ENCODE assay signal across 8 mouse cellular contexts in genomic region chr6:40471720-40472010, GRCm38 (mm10). TPM values are rescaled to one million over a fixed set of nuclear protein-coding genes. Genes with fewer than 3 reads are reported as not detected.
DNase-seq lines count a peak whose midpoint lies in the region; ATAC-seq lines count a peak whose summit lies in the region.
"Had no signal": no experiment of that assay in that cellular context is flagged by ENCODE, and none has a peak within 500 bp of the region (broad histone marks: within the 10 kb centered on the region; RNA-seq: fewer than 3 reads in every experiment).

No protein-coding gene starts in this region.

- H3K36me3 ChIP-seq in lung, embryonic 15.5 days, result peaks cover 33% of the 10 kb centered on the region
- H3K36me3 ChIP-seq in embryonic facial prominence, embryonic 11.5 days (replicated peaks; ENCODE audit: control insufficient read depth, insufficient read depth, low read depth, low read length), result peaks cover 3% of the 10 kb centered on the region; the same call in 1 of the 2 replicates
- peaks cover 17% of the 10 kb centered on the region for H3K36me3 ChIP-seq in intestine, embryonic 15.5 days
- peaks cover 30% of the 10 kb centered on the region for H3K36me3 ChIP-seq in neural tube, embryonic 15.5 days

- ATAC-seq in lung, embryonic 15.5 days (ENCODE audit: borderline replicate concordance, extremely low read depth, low FRiP score, low TSS enrichment), result no peak
- ATAC-seq in embryonic facial prominence, embryonic 11.5 days (replicated peaks; ENCODE audit: insufficient number of reproducible peaks, low FRiP score, low TSS enrichment, low read depth), result no peak
- ATAC-seq in intestine, embryonic 15.5 days, result 0 out of 2 replicates have a peak, but pooled peaks have one; percentile 13
- ATAC-seq in neural tube, embryonic 15.5 days (ENCODE audit: low FRiP score), result peak; percentile 9; the same call in 1 of the 2 replicates

- DNase-seq in lung, postnatal 36 days, result no peak
- DNase-seq in embryonic facial prominence, embryonic 11.5 days (ENCODE audit: low spot score), result peak; percentile 59
- no peak for DNase-seq in layer of hippocampus, postnatal 25 days (ENCODE audit: extremely low spot score in 1 of 2, low spot score in 1 of 2)
- DNase-seq in ovary, postnatal 10 days (ENCODE audit: low spot score), result no peak

- H3K4me3 ChIP-seq in lung, embryonic 15.5 days, result peak overlapping the region; percentile 69
- H3K4me3 ChIP-seq in embryonic facial prominence, embryonic 11.5 days (ENCODE audit: low read depth, low read length), result peak overlapping the region; percentile 57
- peak overlapping the region; percentile 82 for H3K4me3 ChIP-seq in intestine, embryonic 15.5 days (replicated peaks)
- H3K4me3 ChIP-seq in neural tube, embryonic 15.5 days (replicated peaks), result peak overlapping the region; percentile 82

- peak overlapping the region; percentile 71 for H3K4me2 ChIP-seq in lung, embryonic 15.5 days
- peak overlapping the region; percentile 46 for H3K4me2 ChIP-seq in embryonic facial prominence, embryonic 11.5 days (ENCODE audit: low read depth, low read length)
- H3K4me2 ChIP-seq in intestine, embryonic 15.5 days (replicated peaks), result peak overlapping the region; percentile 73
- peak overlapping the region; percentile 81 for H3K4me2 ChIP-seq in neural tube, embryonic 15.5 days

- H3K27me3 ChIP-seq in lung, embryonic 15.5 days, result no peaks in the 10 kb centered on the region
- H3K27me3 ChIP-seq in embryonic facial prominence, embryonic 11.5 days (ENCODE audit: control insufficient read depth, insufficient read depth, low read length), result no peaks in the 10 kb centered on the region
- H3K27me3 ChIP-seq in intestine, embryonic 15.5 days (replicated peaks), result no peaks in the 10 kb centered on the region
- peaks cover 4% of the 10 kb centered on the region for H3K27me3 ChIP-seq in neural tube, embryonic 15.5 days (replicated peaks)

- peak overlapping the region; percentile 85 for H3K9ac ChIP-seq in lung, embryonic 15.5 days
- H3K9ac ChIP-seq in embryonic facial prominence, embryonic 11.5 days (replicated peaks; ENCODE audit: low read length), result peak overlapping the region; percentile 84
- H3K9ac ChIP-seq in intestine, embryonic 15.5 days, result peak overlapping the region; percentile 93
- H3K9ac ChIP-seq in neural tube, embryonic 15.5 days (replicated peaks), result peak overlapping the region; percentile 86

- peak overlapping the region; percentile 95 for H3K27ac ChIP-seq in lung, embryonic 15.5 days
- peak overlapping the region; percentile 89 for H3K27ac ChIP-seq in embryonic facial prominence, embryonic 11.5 days (replicated peaks; ENCODE audit: low read depth, low read length)
- H3K27ac ChIP-seq in intestine, embryonic 15.5 days, result peak overlapping the region; percentile 96
- peak overlapping the region; percentile 93 for H3K27ac ChIP-seq in neural tube, embryonic 15.5 days (replicated peaks)

- 1% methylated on average over 7 of the region's 7 CpGs for WGBS in lung, embryonic 15.5 days
- 0% methylated on average over 7 of the region's 7 CpGs for WGBS in embryonic facial prominence, embryonic 11.5 days
- 1% methylated on average over 7 of the region's 7 CpGs for WGBS in intestine, embryonic 15.5 days
- WGBS in neural tube, embryonic 15.5 days, result under 1% methylated on average over 7 of the region's 7 CpGs

- H3K9me3 ChIP-seq in lung, embryonic 15.5 days, result no peaks in the 10 kb centered on the region
- H3K9me3 ChIP-seq in embryonic facial prominence, embryonic 11.5 days (replicated peaks; ENCODE audit: control insufficient read depth, low read length), result no peaks in the 10 kb centered on the region
- H3K9me3 ChIP-seq in intestine, embryonic 15.5 days, result no peaks in the 10 kb centered on the region
- H3K9me3 ChIP-seq in neural tube, embryonic 15.5 days (replicated peaks), result no peaks in the 10 kb centered on the region

- H3K4me1 ChIP-seq in lung, embryonic 15.5 days, result peaks cover 4% of the 10 kb centered on the region
- H3K4me1 ChIP-seq in embryonic facial prominence, embryonic 11.5 days (ENCODE audit: control insufficient read depth, insufficient read depth, low read length), result no peaks in the 10 kb centered on the region; the same call in 1 of the 2 replicates
- H3K4me1 ChIP-seq in intestine, embryonic 15.5 days (replicated peaks), result peaks cover 3% of the 10 kb centered on the region
- peaks cover 16% of the 10 kb centered on the region for H3K4me1 ChIP-seq in neural tube, embryonic 15.5 days

RNA-seq across cellular contexts. Expression of gene Ssbp1, which starts 0.5 kb away (rescaled TPM):
- 133 and 134 TPM in 2 replicates for polyA plus RNA-seq in lung, embryonic 15.5 days (2015; fragmentation: Nextera tagmentation; extraction: Ambion mirVana)
- polyA plus RNA-seq in embryonic facial prominence, embryonic 11.5 days (2014; fragmentation: Nextera tagmentation; extraction: Ambion mirVana), result 174 and 202 TPM in 2 replicates
- 157 and 160 TPM in 2 replicates for polyA plus RNA-seq in intestine, embryonic 15.5 days (2015; fragmentation: Nextera tagmentation; extraction: Ambion mirVana)
- polyA plus RNA-seq in neural tube, embryonic 15.5 days (2015; fragmentation: Nextera tagmentation; extraction: Ambion mirVana), result 96.3 and 118 TPM in 2 replicates
- total RNA-seq in layer of hippocampus, postnatal 25 days (2021), result 10 to 100 TPM; 32.6 to 36.2 TPM

RNA-seq across cellular contexts. Expression of gene Tas2r137, which starts 19.4 kb away (rescaled TPM):
- polyA plus RNA-seq in lung, embryonic 15.5 days (2015; fragmentation: Nextera tagmentation; extraction: Ambion mirVana), result not detected in 2 replicates
- not detected in 2 replicates for polyA plus RNA-seq in embryonic facial prominence, embryonic 11.5 days (2014; fragmentation: Nextera tagmentation; extraction: Ambion mirVana)
- polyA plus RNA-seq in intestine, embryonic 15.5 days (2015; fragmentation: Nextera tagmentation; extraction: Ambion mirVana), result not detected in 2 replicates
- polyA plus RNA-seq in neural tube, embryonic 15.5 days (2015; fragmentation: Nextera tagmentation; extraction: Ambion mirVana), result not detected in 2 replicates
- not detected for total RNA-seq in layer of hippocampus, postnatal 25 days (2021)
- polyA plus RNA-seq: gonadal fat pad, adult 2 months had no signal

RNA-seq across cellular contexts. Expression of gene Tas2r108, which starts 21.7 kb away (rescaled TPM):
- polyA plus RNA-seq in lung, embryonic 15.5 days (2015; fragmentation: Nextera tagmentation; extraction: Ambion mirVana), result not detected in 2 replicates
- polyA plus RNA-seq in embryonic facial prominence, embryonic 11.5 days (2014; fragmentation: Nextera tagmentation; extraction: Ambion mirVana), result 0.21 TPM in 1 of 2 replicates, not detected in the other
- polyA plus RNA-seq in intestine, embryonic 15.5 days (2015; fragmentation: Nextera tagmentation; extraction: Ambion mirVana), result not detected in 2 replicates
- not detected in 2 replicates for polyA plus RNA-seq in neural tube, embryonic 15.5 days (2015; fragmentation: Nextera tagmentation; extraction: Ambion mirVana)
- total RNA-seq in layer of hippocampus, postnatal 25 days (2021), result not detected

RNA-seq across cellular contexts. Expression of gene Wee2, which starts 32.8 kb away (rescaled TPM):
- polyA plus RNA-seq in lung, embryonic 15.5 days (2015; fragmentation: Nextera tagmentation; extraction: Ambion mirVana), result not detected in 2 replicates
- polyA plus RNA-seq in embryonic facial prominence, embryonic 11.5 days (2014; fragmentation: Nextera tagmentation; extraction: Ambion mirVana), result not detected in 2 replicates
- polyA plus RNA-seq in intestine, embryonic 15.5 days (2015; fragmentation: Nextera tagmentation; extraction: Ambion mirVana), result 0.05 and 0.14 TPM in 2 replicates
- 0.08 and 0.15 TPM in 2 replicates for polyA plus RNA-seq in neural tube, embryonic 15.5 days (2015; fragmentation: Nextera tagmentation; extraction: Ambion mirVana)
- total RNA-seq in layer of hippocampus, postnatal 25 days (2021), result not detected

RNA-seq across cellular contexts. Expression of gene E330009J07Rik, which starts 35.7 kb away (rescaled TPM):
- polyA plus RNA-seq in lung, embryonic 15.5 days (2015; fragmentation: Nextera tagmentation; extraction: Ambion mirVana), result 11.2 and 13.3 TPM in 2 replicates
- polyA plus RNA-seq in embryonic facial prominence, embryonic 11.5 days (2014; fragmentation: Nextera tagmentation; extraction: Ambion mirVana), result 12.6 and 14.1 TPM in 2 replicates
- 8.8 and 9.5 TPM in 2 replicates for polyA plus RNA-seq in intestine, embryonic 15.5 days (2015; fragmentation: Nextera tagmentation; extraction: Ambion mirVana)
- 12.7 and 14.8 TPM in 2 replicates for polyA plus RNA-seq in neural tube, embryonic 15.5 days (2015; fragmentation: Nextera tagmentation; extraction: Ambion mirVana)
- 10 to 100 TPM; 41.4 to 46.0 TPM for total RNA-seq in layer of hippocampus, postnatal 25 days (2021)

Comparison
In these comparisons a context has a peak if more than half of its experiments do, and no peak if none do; other contexts are left out.
1. ATAC-seq: peak in intestine, embryonic 15.5 days (single experiment) and neural tube, embryonic 15.5 days (single experiment); none in lung, embryonic 15.5 days (single experiment) and embryonic facial prominence, embryonic 11.5 days (single experiment).
2. Peak in every context shown above with its lines, with median percentiles within 50 percentile points of each other: H3K27ac ChIP-seq, H3K4me2 ChIP-seq, H3K4me3 ChIP-seq and H3K9ac ChIP-seq.